Mouse (Mus musculus) spleen, adult 2 months (tissue): ENCODE data around the gene Pepd.

ENCODE experiments used
- CTCF ChIP-seq: fragments of 200-500 bp; IDR thresholded peaks from 2 replicates; pipeline ENCODE4 v1.5.1; 2011; ENCODE audit warnings: mild to moderate bottlenecking, inconsistent platforms; ENCODE audit not compliant: insufficient read depth, insufficient read length, insufficient replicate concordance; ENCODE audit errors: extremely low read depth
- POLR2A ChIP-seq: fragments of 200-500 bp; IDR thresholded peaks from 2 replicates; pipeline ENCODE4 v1.6.1; 2011; ENCODE audit warnings: low read depth, low read length, inconsistent platforms

GRCm38 (mm10) chr7:34929614-34930262 is 17.6 kb downstream of the Pepd start:
- TF ChIP-seq CTCF (no peak), POLR2A (no peak)
